Mouse (Mus musculus): ENCODE measurements around the gene Ppp6r1.

DNA sequence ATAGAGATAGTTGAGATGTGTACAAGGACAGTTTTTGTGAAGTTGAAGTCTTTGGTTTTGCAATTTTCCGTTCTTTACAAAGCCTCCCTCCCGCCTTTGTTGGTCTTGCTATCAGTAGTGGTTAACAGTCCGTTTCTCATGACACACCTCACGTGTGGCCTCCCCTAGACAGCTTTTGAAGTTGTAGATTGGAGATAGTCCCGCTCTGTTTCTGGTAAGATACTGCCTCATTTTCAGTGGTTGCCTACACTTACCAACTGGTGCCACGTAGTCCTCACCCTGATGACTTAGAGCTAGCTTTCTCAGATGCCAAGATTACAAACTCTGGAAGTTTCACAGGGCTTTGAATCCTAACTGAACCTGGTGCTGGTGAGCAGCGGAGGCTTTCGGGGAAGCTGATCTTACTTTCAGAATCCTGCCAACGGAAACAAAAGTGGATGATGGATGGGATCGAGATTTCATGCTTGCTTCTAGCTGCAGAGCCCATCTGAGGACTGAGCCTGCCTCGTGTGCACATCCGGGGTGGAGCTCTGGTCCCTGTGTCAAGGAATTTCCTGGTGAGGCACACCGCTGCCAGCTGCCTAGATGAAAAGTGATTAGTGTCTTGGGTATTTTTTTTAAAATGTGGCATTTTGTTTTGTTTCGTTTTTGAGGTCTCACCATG lies 44.9 kb downstream of the Ppp6r1 start:
- TF ChIP-seq CTCF (IDR thresholded peaks at IDR 0.05; ENCODE audit: low read depth, low read length) (no peak), POLR2AphosphoS5 (IDR thresholded peaks at IDR 0.05; ENCODE audit: insufficient replicate concordance, low read depth, low read length) (no peak), GATA1 (IDR thresholded peaks at IDR 0.05; ENCODE audit: borderline replicate concordance, low read length) (no peak), TAL1 (conservative IDR thresholded peaks at IDR 0.05; ENCODE audit: low read depth, low read length) (no peak)

Measured in G1E (cell line).